Mouse (Mus musculus): ENCODE measurements around the gene Lpar2.

GRCm38 (mm10) chr8:69801796-69802195 is 20.4 kb upstream of the Lpar2 start:
- TF ChIP-seq CTCF (IDR thresholded peaks at IDR 0.05; ENCODE audit: borderline replicate concordance, control insufficient read depth, extremely low read depth, insufficient read depth, low read length, poor library complexity) = no peak
- no peak for TF ChIP-seq POLR2A (IDR thresholded peaks at IDR 0.05; ENCODE audit: control insufficient read depth, extremely low read depth, insufficient read depth, low read length, poor library complexity)

All from thymus, adult 2 months (tissue).